Mouse (Mus musculus): ENCODE measurements around the gene Tmem97. TPM values are rescaled to one million over a fixed set of nuclear protein-coding genes. Genes with fewer than 3 reads are reported as not detected.

Tmem97 gene
- polyA plus RNA-seq, 1 experiment: 20.6 TPM

DNA sequence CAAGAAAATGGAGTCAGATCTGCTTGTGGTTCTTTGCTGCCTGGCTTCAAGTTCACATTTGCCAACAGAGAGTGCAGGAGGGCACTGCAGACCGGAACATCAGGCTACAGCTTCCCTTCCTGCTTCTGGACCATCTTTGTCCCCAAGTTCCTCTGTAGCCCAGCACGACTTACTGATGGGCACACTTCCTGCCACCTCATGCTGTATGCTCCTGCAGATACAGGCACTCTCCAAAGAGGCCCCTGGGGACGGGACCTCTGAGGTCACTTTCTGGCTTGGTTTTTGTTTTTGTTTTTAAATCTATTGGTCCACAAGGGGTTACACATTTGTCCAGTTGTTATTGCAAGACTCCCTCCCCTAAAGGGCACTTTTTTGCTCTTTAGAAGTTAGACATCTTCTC is 19.2 kb upstream of the Tmem97 start:
- Histone ChIP-seq H3K27ac (ENCODE audit: control insufficient read depth, insufficient read depth, low read length) (no peak overlapping the region), H3K36me3 (ENCODE audit: control insufficient read depth, insufficient read depth, low read length) (peaks cover 13% of the 10 kb centered on the region), H3K4me3 (ENCODE audit: control insufficient read depth, insufficient read depth, low read length) (no peak overlapping the region)

DNA sequence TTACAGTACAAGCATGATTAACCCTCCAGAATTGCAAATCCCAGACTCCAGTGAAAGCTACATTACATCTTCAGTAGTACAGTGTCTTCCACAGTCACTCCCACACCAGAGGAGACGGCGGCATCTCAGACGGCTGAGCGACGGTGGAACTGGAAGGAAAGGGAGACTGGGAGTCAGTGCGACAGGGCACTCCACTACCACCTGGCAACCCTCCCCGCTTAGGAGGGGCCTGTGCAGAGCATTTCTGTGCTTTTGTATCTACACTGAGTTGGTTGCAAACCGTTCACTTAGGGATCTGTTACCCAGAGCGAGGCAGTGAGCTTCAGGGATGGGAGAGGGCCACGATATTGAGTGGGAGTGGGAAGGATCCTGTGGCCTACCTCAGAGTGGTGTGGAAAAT is 18.2 kb upstream of the Tmem97 start:
- Histone ChIP-seq H3K4me3 (ENCODE audit: control insufficient read depth, insufficient read depth, low read length) (no peak overlapping the region), H3K27me3 (ENCODE audit: control insufficient read depth, insufficient read depth, low read length) (no peaks in the 10 kb centered on the region), H3K27ac (ENCODE audit: control insufficient read depth, insufficient read depth, low read length) (no peak overlapping the region), H3K4me1 (replicated peaks; ENCODE audit: control insufficient read depth, insufficient read depth, low read length) (no peaks in the 10 kb centered on the region), H3K36me3 (ENCODE audit: control insufficient read depth, insufficient read depth, low read length) (peaks cover 11% of the 10 kb centered on the region)
- TF ChIP-seq POLR2A (IDR thresholded peaks at IDR 0.05; ENCODE audit: control insufficient read depth, extremely low read depth, insufficient read depth, low read length, poor library complexity) (no peak), CTCF (IDR thresholded peaks at IDR 0.05; ENCODE audit: borderline replicate concordance, control insufficient read depth, extremely low read depth, insufficient read depth, low read length, poor library complexity) (no peak)
- no peak for DNase-seq
- WGBS: 98% methylated on average over 10 of the region's 10 CpGs

More for the DNA sequence above, 19.2 kb upstream of the Tmem97 start:
- TF ChIP-seq POLR2A (IDR thresholded peaks at IDR 0.05; ENCODE audit: control insufficient read depth, extremely low read depth, insufficient read depth, low read length, poor library complexity) (no peak), CTCF (IDR thresholded peaks at IDR 0.05; ENCODE audit: borderline replicate concordance, control insufficient read depth, extremely low read depth, insufficient read depth, low read length, poor library complexity) (no peak)
- Histone ChIP-seq H3K27me3 (ENCODE audit: control insufficient read depth, insufficient read depth, low read length) (no peaks in the 10 kb centered on the region), H3K4me1 (replicated peaks; ENCODE audit: control insufficient read depth, insufficient read depth, low read length) (no peaks in the 10 kb centered on the region)
- WGBS: 80% methylated on average over 3 of the region's 3 CpGs
- DNase-seq: no peak

DNA sequence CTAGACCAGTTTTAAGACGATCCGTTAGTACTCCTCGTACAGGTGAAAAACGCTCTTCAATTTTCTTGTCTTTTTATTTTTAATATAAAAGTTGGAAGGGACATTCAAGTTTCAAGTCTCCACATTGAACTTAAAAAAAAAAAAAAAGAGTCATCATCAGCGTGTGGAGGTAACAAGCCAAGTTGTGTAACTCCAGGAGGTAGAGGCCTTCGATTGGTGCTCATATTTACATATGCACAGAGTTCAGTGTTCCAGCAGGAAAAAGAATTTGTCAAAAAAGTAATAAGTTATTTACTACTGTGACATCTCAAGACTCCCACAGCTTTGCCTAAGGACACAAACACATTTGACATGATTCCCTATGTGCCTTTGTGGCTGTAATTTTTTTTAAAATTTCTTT is 17.0 kb upstream of the Tmem97 start:
- TF ChIP-seq CTCF (IDR thresholded peaks at IDR 0.05; ENCODE audit: borderline replicate concordance, control insufficient read depth, extremely low read depth, insufficient read depth, low read length, poor library complexity) (no peak), POLR2A (IDR thresholded peaks at IDR 0.05; ENCODE audit: control insufficient read depth, extremely low read depth, insufficient read depth, low read length, poor library complexity) (no peak)
- 96% methylated on average over 6 of the region's 6 CpGs for WGBS
- H3K4me1 ChIP-seq (replicated peaks; ENCODE audit: control insufficient read depth, insufficient read depth, low read length): no peaks in the 10 kb centered on the region
- DNase-seq: no peak
- H3K4me3 ChIP-seq (ENCODE audit: control insufficient read depth, insufficient read depth, low read length): no peak overlapping the region
- no peaks in the 10 kb centered on the region for H3K27me3 ChIP-seq (ENCODE audit: control insufficient read depth, insufficient read depth, low read length)
- H3K27ac ChIP-seq (ENCODE audit: control insufficient read depth, insufficient read depth, low read length): no peak overlapping the region
- peaks cover 10% of the 10 kb centered on the region for H3K36me3 ChIP-seq (ENCODE audit: control insufficient read depth, insufficient read depth, low read length)

DNA sequence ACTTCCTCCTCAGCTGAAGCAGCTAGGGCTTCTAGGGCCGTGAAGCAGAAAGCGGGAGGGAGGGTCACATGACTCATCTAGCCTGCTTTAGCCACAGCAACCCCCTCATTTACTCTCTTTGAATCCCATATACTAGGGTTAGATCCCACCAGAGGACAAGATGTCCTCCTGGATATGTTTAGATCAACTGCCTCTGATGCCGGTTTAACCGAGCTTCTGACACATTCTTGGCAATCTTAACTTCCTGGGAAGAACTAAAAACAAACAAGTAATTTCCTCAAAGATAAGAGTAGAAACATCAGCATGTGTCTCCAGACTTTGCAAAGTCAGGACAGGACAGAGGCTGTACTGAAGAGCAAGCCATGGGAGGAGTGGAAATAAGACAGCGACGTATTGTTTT is 16.2 kb upstream of the Tmem97 start:
- Histone ChIP-seq H3K4me3 (ENCODE audit: control insufficient read depth, insufficient read depth, low read length) (no peak overlapping the region), H3K36me3 (ENCODE audit: control insufficient read depth, insufficient read depth, low read length) (peaks cover 9% of the 10 kb centered on the region), H3K4me1 (replicated peaks; ENCODE audit: control insufficient read depth, insufficient read depth, low read length) (no peaks in the 10 kb centered on the region), H3K27me3 (ENCODE audit: control insufficient read depth, insufficient read depth, low read length) (no peaks in the 10 kb centered on the region), H3K27ac (ENCODE audit: control insufficient read depth, insufficient read depth, low read length) (no peak overlapping the region)
- TF ChIP-seq CTCF (IDR thresholded peaks at IDR 0.05; ENCODE audit: borderline replicate concordance, control insufficient read depth, extremely low read depth, insufficient read depth, low read length, poor library complexity) (no peak), POLR2A (IDR thresholded peaks at IDR 0.05; ENCODE audit: control insufficient read depth, extremely low read depth, insufficient read depth, low read length, poor library complexity) (no peak)
- WGBS: 80% methylated on average over 6 of the region's 6 CpGs
- no peak for DNase-seq

DNA sequence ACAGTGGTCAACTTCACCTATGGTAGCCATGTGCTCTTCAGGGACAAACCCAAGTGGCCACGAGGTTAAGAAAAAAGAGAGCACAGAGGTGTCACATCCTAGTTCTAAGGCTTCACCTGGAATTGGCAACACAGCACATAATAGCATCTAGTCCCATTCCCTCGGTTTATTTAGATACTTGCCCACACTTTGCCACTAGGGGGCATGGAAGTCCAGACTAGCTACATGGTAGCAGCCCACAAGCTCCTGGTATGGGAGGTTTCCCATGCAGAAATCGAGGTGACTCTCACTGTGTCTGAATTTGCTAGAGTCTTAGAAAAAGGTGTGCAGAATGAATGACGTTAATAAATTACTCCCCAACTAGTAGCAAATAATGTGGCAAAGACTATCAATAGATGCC is 9.9 kb upstream of the Tmem97 start:
- Histone ChIP-seq H3K4me1 (replicated peaks; ENCODE audit: control insufficient read depth, insufficient read depth, low read length) (no peaks in the 10 kb centered on the region), H3K27me3 (ENCODE audit: control insufficient read depth, insufficient read depth, low read length) (no peaks in the 10 kb centered on the region), H3K4me3 (ENCODE audit: control insufficient read depth, insufficient read depth, low read length) (no peak overlapping the region), H3K27ac (ENCODE audit: control insufficient read depth, insufficient read depth, low read length) (no peak overlapping the region), H3K36me3 (ENCODE audit: control insufficient read depth, insufficient read depth, low read length) (no peaks in the 10 kb centered on the region)
- no peak for TF ChIP-seq CTCF (IDR thresholded peaks at IDR 0.05; ENCODE audit: borderline replicate concordance, control insufficient read depth, extremely low read depth, insufficient read depth, low read length, poor library complexity)
- TF ChIP-seq POLR2A (IDR thresholded peaks at IDR 0.05; ENCODE audit: control insufficient read depth, extremely low read depth, insufficient read depth, low read length, poor library complexity): no peak
- 14% methylated on average over 4 of the region's 4 CpGs for WGBS
- peak; percentile 71 for DNase-seq

DNA sequence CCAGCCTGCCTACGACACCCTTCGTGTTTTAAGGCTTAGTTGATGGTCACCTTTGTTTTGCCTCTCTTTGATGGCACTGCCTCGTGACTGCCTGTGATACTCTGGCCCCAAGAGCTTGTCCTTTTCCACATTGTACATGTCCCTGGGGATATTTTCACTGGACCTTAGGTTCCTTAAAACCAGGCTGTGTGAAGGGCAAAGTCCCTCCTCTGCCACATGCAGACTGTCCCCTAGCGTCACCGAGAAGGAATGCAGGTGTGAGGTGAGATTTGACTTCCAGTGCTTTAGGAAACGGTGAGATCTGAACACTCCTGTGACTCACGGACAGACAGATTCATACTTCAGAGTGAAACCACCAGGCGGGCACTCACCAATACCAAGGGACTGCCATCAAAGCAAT is 6.7 kb upstream of the Tmem97 start:
- peak; percentile 21 for DNase-seq
- TF ChIP-seq POLR2A (IDR thresholded peaks at IDR 0.05; ENCODE audit: control insufficient read depth, extremely low read depth, insufficient read depth, low read length, poor library complexity) (no peak), CTCF (IDR thresholded peaks at IDR 0.05; ENCODE audit: borderline replicate concordance, control insufficient read depth, extremely low read depth, insufficient read depth, low read length, poor library complexity) (no peak)
- H3K36me3 ChIP-seq (ENCODE audit: control insufficient read depth, insufficient read depth, low read length): no peaks in the 10 kb centered on the region
- no peak overlapping the region for H3K4me3 ChIP-seq (ENCODE audit: control insufficient read depth, insufficient read depth, low read length)
- no peaks in the 10 kb centered on the region for H3K27me3 ChIP-seq (ENCODE audit: control insufficient read depth, insufficient read depth, low read length)
- H3K27ac ChIP-seq (ENCODE audit: control insufficient read depth, insufficient read depth, low read length): no peak overlapping the region
- peaks cover 3% of the 10 kb centered on the region for H3K4me1 ChIP-seq (replicated peaks; ENCODE audit: control insufficient read depth, insufficient read depth, low read length)
- 83% methylated on average over 8 of the region's 8 CpGs for WGBS

DNA sequence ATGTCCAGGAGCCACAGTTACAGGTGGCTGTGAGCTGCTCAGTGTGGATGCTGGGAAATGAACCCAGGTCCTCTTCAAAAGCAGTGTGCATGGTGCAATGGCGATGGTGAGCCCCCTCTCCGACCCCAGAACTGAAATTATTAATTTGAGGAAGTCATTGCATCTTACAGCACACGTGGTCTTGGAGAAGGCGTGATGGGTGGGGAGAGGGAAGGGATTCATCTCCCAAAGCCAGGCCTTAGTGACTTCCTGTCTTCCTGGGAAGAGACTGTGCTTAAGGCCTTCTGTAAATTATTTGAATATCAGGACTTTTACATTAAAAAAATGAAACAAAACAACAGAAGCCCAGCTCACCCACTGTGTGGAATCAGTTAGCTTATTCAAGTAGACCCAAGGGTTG is 5.5 kb upstream of the Tmem97 start:
- 74% methylated on average over 4 of the region's 4 CpGs for WGBS
- peaks cover 6% of the 10 kb centered on the region for H3K4me1 ChIP-seq (replicated peaks; ENCODE audit: control insufficient read depth, insufficient read depth, low read length)
- no peaks in the 10 kb centered on the region for H3K36me3 ChIP-seq (ENCODE audit: control insufficient read depth, insufficient read depth, low read length)
- H3K4me3 ChIP-seq (ENCODE audit: control insufficient read depth, insufficient read depth, low read length): no peak overlapping the region
- no peaks in the 10 kb centered on the region for H3K27me3 ChIP-seq (ENCODE audit: control insufficient read depth, insufficient read depth, low read length)
- TF ChIP-seq POLR2A (IDR thresholded peaks at IDR 0.05; ENCODE audit: control insufficient read depth, extremely low read depth, insufficient read depth, low read length, poor library complexity) (no peak), CTCF (IDR thresholded peaks at IDR 0.05; ENCODE audit: borderline replicate concordance, control insufficient read depth, extremely low read depth, insufficient read depth, low read length, poor library complexity) (no peak)
- DNase-seq: no peak
- H3K27ac ChIP-seq (ENCODE audit: control insufficient read depth, insufficient read depth, low read length): no peak overlapping the region
